Mouse (Mus musculus): ENCODE measurements around the gene Myb.
"Not testable (repeated sequence)": the region's sequence is repeated elsewhere in the genome, so short reads cannot be mapped to it uniquely, and the experiment has no call there.

The Myb gene

DNA sequence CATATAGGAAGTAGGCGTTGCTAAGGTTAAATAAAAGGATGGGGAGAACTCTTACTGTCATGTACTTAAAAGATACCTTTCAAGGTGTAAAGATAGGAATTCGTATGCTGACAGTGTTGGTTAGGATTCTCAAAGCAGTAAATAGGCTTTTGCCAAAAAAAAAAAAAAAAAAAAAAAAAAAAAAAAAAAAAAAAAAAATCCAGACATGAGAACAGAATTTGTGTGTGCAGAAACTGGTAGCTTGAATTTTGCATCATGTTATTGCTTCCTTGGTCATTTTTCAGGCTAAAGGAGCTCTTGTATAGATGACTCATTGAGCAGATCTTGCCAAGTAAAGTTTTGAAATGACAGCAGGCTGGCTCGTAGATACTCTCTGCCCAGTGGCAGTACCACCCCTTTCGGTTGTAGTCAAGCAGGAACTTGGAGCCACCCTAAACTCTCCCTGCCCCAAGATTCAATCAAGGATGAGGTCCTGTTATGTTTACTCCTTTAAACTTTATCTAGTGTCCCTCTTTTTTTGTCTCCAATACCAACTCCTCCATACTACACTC lies 11.9 kb upstream of the Myb start:
- intact Hi-C loops (cut with DNase I): no loop called here

- intact Hi-C loops (cut with DNase I): no loop called here
Observed at GRCm38 (mm10) chr10:21168466-21168865, 7.7 kb upstream of the Myb start.

DNA sequence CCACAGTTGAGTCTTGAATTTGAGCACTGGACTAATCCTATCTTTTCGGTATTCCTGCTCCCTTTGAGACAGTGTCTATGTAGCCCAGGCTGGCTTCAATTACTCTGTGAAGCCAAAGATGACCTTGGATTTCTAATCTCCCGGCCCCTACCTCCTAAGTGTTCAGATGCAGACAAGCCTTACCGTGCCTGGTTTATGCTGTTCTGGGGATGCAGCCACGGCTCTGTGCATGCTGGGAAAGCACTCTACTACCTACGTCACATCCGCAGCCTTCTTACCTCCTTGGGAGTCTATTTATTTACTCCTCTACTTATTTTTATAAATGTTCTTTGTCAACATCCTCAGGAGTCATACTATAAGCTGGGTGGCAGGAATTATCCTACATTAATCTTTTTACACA lies 7.1 kb upstream of the Myb start:
- intact Hi-C loops (cut with DNase I): no loop called here

DNA sequence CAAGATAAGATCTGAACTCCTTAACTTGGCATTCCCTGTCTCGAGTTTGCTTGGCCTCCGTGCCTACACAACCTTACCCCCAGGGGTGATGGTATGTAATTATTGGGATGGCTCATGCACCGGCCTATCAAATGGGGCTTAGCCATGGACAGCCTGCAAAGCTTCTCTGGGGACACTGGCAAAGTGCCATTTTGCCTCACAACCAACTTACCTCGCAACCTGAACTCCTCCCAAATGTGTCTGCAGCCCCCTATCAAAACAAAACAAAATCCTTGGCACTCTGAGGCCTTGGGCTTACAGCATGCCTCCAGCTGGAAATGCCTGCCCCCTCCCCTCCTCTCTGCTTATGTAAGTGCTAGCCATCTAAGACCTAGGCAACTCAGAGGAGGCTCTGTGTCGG lies 6.4 kb upstream of the Myb start:
- intact Hi-C loops (cut with DNase I): no loop called here

- intact Hi-C loops (cut with DNase I): no loop called here
Observed at GRCm38 (mm10) chr10:21165411-21165810, 4.6 kb upstream of the Myb start.

DNA sequence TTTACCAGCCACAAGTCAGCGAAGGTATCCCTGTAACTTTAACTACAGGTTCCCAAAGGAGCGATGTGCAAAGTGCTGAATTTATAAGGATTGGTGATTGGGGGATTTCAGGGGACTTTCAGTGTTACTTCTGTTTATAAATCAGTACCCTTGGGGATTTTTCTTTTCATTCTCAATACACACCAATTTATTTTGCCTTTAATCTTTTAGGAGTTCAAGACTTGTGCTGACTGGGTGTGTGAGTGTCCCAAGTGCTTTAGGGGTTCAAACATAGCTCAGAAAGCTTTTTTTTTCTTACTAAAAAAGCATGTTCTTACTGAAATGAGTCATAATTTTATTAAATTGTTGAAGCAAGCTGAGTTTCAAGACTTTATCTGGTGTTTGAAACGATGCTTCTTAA lies 1.3 kb upstream of the Myb start:
- intact Hi-C loops (cut with DNase I): no loop called here

DNA sequence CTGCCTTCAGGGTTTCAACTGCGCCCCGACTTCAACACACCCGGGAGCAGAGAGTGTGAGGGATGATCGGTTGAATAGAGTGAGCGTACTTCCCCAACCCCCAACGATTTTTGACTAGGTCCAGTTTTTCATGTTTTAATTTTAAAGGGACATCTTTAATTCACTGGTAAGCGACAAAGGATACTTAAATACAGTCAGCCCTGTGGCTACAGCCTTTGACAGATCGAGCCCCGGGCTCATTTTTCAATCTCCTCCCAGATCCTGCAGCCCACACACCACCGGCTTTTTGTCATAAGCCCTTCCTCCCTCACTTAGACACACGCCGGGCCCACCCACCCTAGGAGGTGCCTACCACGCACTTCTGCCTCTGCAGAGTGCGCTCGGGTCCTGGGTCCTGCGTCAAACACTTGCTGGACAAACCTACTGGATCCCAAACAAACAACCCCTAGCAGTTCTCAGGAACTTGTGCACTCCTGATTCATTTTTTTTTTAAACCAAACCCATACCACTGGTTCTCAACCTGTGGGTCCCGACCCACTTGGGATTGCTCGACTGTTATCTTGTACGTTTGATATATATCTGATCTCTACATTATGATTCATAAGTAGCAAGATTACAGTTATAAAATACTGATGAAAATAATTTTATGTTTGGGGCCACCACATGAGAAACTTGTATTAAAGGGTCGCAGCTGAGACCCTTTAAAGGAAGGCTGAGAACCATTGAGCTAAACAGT lies 743 bp upstream of the Myb start:
- intact Hi-C loops (cut with DNase I): no loop called here

DNA sequence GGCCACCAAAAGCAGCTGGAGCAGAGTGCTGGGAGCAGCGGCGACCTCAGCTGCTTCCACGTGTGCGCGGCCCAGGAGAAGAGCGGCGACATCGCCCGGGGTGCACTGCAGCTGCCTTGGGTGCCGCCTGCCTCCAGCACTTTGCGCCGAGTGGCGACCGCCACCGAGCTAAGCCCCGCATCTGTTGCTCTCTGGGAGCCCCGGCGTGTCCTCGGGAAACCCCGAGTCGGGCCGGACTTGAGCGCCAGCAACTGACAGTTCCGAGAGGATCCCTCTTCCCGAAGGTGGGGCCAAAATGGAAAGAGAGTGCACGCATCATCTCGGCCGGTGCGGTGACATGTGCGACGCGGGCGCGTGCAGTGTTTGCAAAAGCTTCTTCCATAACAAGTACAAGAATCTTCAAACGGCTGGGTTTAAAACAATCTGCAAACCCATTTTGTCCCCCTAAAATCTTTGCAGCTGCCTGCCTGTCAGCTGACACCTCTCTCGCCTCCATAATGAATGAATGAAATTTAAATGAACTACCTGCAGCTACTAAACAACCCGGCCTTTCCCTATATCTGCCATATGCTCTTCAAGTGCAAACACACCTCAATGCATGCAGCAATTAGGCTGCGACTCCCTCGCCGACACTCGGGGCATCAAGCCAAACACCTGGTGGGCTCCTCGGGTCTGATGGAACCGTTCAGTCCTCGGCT lies 938 bp downstream of the Myb start:
- intact Hi-C loops (cut with DNase I): no loop called here

GRCm38 (mm10) chr10:21158918-21159443 lies 1.8 kb downstream of the Myb start:
- intact Hi-C loops (cut with DNase I): no loop called here

- intact Hi-C loops (cut with DNase I): no loop called here
Observed at GRCm38 (mm10) chr10:21158111-21158917, 2.5 kb downstream of the Myb start.

DNA sequence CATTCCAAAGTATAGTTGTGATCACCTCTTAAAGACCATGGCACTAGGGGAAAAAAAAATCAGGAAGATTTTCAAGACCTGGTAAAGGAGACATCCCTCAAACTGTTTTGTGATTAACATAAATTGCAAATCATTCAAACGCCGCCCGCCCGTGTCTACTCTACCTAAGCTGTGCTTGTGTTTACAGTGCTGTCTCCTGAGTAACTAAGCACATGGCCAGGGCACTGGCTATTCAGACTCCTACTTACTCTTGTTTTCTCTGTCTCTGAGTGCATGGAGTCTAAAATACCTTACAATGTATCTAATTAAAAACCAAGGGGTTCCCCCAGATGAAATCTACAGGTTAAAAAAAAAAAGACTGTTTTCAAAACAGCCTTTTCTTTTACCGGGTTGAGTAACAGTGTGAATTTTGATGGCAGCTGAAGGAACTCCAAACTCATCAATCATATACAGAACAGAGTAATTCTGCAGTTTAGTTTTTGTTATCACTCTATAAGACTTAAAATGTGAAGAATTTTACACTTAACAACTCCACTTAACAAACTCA lies 3.8 kb downstream of the Myb start:
- intact Hi-C loops (cut with DNase I): no loop called here

DNA sequence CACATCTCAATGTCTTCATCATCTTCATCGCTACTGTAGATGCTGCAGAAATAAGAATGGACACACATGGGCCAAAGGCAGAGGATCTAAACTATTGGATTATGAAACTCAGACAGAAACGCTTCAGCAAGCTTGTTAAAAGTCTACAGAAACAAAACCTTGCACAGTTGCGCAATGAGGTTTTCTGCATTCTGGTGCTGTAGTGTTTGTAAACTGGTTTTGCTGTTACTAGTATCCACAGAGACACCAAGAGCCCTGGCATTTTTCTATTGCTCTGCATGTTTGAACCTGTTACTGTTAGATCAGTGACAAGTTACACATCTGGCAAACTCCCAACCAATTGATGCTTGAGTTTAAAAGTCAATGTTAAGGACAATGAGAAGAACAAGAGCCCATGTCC lies 4.4 kb downstream of the Myb start:
- intact Hi-C loops (cut with DNase I): no loop called here

DNA sequence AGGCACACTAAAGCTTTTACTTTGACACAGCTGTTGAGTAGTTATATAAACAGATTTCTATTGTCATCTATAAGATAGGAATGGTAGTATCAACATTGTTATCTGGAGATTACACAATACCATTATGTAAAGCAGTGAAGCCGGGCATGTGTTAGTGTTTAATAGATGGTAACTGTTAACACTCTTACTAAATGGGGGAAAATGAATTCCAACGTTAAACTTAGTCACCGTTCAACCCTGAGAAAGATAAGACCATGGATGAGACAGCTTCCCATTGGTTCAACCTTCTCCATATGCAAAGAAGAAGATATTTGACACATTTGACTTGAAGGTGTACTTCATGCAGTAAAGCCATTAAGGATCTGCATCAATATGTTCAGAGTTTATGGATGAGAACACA lies 5.9 kb downstream of the Myb start:
- intact Hi-C loops (cut with DNase I): no loop called here

- intact Hi-C loops (cut with DNase I): no loop called here
Observed at GRCm38 (mm10) chr10:21153433-21153832, 7.4 kb downstream of the Myb start.

DNA sequence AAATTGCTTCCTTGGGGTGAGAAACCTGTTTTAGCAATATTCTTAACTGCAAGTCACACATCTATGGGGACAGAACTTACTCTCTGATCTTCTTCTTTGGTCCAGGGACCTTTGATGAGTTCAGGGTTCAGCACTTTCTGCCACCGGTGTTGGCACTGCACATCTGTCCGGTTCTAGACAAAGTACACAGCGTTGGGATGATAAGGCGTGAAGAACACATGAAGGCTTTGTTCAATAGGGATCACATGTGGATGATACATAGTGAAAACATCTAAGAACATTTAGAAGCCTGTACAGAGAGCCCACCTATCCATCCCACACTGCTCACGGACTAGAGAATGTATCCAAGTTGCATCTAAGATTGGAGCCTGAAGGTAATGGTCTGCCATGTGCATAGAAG lies 8.0 kb downstream of the Myb start:
- intact Hi-C loops (cut with DNase I): no loop called here

DNA sequence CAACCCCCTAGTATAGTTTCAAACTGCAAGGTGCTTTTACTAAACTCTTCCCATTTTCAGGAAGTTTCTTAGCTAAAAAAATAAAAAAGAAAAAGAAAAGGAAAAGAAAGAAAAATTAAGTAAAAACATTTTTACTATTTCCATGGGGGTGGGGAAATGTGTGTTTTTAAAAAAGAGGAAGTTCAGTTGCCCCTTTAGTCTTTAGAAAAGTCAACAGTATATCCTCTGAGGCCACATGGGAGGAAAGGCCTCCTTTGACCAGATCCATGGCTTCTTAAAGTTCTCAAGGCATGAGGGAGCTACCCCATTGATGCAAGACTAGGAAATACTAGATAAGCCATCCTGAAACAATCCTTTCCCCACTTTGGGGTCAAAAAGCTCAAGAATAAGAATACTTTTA lies 9.5 kb downstream of the Myb start:
- intact Hi-C loops (cut with DNase I): no loop called here

DNA sequence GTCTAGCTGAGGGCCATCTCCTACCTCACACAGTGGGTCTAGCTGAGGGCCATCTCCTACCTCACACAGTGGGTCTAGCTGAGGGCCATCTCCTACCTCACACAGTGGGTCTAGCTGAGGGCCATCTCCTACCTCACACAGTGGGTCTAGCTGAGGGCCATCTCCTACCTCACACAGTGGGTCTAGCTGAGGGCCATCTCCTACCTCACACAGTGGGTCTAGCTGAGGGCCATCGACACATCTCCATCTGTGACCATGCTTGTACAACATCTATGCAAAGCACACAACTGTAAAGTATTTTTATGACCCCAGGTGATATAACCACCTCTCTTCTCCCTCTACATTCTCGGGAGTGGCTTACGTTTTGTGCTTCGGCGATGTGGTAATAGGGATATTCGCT lies 10.8 kb downstream of the Myb start:
- intact Hi-C loops (cut with DNase I): not testable (repeated sequence)

DNA sequence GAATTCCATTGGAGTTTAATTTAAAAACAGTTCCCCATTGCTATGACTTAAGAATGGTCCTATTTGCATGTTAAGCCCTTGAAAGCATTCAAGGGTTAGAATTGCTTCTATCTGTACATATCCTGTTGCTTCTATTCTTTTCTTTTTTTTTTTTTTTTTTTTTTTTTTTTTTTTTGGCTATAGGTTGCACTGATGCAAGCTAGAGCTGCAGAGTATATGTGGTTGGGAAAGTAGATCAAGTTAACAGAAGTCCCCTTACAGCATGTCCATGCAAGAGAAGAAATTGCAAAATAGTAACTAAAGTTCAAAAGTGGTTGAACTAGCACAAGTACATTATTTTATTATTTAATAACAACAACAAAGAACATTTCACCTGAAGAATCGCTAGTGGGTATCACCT lies 14.1 kb downstream of the Myb start:
- intact Hi-C loops (cut with DNase I): no loop called here

DNA sequence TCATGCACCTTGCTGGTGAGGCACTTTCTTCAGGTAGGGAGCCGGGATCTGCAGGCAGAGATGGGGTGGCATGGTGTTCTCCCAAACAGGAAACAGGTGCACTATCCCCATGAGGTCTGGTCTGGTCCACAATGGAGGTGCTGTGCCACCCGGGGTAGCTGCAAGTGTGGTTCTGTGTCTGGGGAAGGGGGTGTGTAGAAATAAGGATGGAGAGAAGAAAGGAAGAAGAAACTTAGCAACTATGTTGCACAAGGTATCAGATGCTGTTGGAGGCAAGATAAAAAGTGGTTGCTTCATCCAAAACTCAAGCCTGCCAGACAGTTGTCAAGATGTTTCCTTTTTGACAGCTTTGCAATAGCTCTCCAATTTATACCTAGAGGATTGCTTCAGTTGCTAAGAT lies 14.5 kb downstream of the Myb start:
- intact Hi-C loops (cut with DNase I): no loop called here

DNA sequence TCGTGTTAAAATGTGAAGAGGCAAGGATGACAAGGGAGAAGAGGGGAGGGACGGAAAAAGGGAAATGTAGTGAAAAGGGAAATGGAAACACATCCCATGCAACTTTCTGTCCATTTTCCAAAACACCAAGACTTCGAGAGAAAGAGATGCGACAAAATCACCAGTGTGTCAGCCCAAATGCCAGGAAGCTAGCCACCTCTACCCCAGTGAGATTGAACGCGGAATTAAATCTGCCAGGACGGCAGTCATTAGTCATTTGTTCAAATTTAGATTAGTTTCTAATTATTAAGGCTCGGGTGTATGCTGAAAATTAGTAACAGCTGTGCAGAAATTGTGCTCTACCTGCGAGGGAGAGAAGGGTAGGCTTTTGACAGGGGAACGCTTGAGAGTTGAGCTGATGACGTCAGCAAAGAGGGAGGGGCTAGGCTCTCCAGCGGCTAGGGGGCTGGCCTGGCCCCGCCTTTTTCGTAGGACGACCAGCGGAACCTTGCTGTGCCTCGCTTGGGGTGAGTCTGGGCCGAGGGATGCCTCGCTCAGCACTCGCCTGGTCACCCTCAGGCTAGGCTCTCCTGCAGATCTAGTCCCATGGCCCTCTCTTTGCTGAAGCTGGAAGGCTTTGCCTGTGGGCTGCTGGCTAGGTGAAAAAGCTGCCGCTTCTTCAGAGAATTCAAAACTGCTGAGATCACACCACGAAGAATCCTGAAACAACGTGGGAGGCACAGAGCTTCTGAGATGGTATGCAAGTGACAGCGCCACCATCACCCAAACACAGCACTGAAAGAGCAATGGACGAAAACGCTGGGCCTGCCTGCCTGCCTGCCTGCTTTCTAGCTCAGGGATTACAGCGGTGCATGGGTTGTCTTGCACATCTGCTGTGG lies 15.9 kb downstream of the Myb start:
- intact Hi-C loops (cut with DNase I): no loop called here

DNA sequence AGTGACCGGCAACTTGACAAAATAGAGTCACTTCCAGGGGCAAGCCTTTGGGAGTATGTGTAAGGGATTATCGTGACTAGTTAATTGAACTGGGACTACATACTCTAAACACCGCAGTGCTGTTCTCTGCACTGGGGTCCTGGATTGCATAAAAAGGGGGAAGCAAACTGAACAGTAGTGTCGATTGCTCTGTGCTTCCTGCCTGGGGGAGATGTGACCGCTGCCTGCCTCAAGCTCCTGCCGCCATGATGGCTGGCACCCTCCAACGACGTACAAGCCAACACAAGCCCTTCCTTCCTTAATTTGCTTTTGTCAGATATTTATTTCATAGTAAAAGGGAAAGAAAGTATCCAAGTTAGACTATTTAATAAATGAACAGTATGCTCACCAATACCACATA lies 25.5 kb downstream of the Myb start:
- intact Hi-C loops (cut with DNase I): no loop called here

Measured in adrenal gland (tissue).